Mouse (Mus musculus): Measurements from ENCODE around the gene Dennd2a. TPM values are rescaled to one million over a fixed set of nuclear protein-coding genes. Genes with fewer than 3 reads are reported as not detected.

Dennd2a gene
- polyA plus RNA-seq, 1 experiment: 7.3 TPM

GRCm38 (mm10) chr6:39559276-39559939 is 1.7 kb upstream of the Dennd2a start:
- Histone ChIP-seq H3K4me1 (ENCODE audit: control insufficient read depth, insufficient read depth, insufficient read length) (peaks cover 6% of the 10 kb centered on the region), H3K27ac (ENCODE audit: insufficient read depth, low read length) (no peak overlapping the region), H3K27me3 (ENCODE audit: control insufficient read depth, insufficient read depth, low read length) (peaks cover 12% of the 10 kb centered on the region), H3K36me3 (ENCODE audit: control insufficient read depth, insufficient read depth, low read length) (no peaks in the 10 kb centered on the region), H3K4me3 (ENCODE audit: extremely low read depth, insufficient read depth, insufficient read length) (no peak overlapping the region)
- no peak for DNase-seq (ENCODE audit: low read depth in 1 of 2, low spot score in 2 of 2)
- 84% methylated on average over 6 of the region's 6 CpGs for WGBS
- TF ChIP-seq CTCF (IDR thresholded peaks at IDR 0.05; ENCODE audit: extremely low read depth, insufficient read depth, insufficient read length, insufficient replicate concordance) (no peak), POLR2A (IDR thresholded peaks at IDR 0.05; ENCODE audit: low read depth, low read length) (no peak)

GRCm38 (mm10) chr6:39556900-39557659 is 587 bp downstream of the Dennd2a start:
- H3K27me3 ChIP-seq (ENCODE audit: control insufficient read depth, insufficient read depth, low read length): peaks cover 12% of the 10 kb centered on the region
- H3K27ac ChIP-seq (ENCODE audit: insufficient read depth, low read length): peak overlapping the region; percentile 14; the same call in 1 of the 2 replicates
- peaks cover 6% of the 10 kb centered on the region; the same call in 1 of the 2 replicates for H3K4me1 ChIP-seq (ENCODE audit: control insufficient read depth, insufficient read depth, insufficient read length)
- 2% methylated on average over 51 of the region's 54 CpGs for WGBS
- no peak for TF ChIP-seq CTCF (IDR thresholded peaks at IDR 0.05; ENCODE audit: extremely low read depth, insufficient read depth, insufficient read length, insufficient replicate concordance)
- DNase-seq (ENCODE audit: low read depth in 1 of 2, low spot score in 2 of 2): no peak
- H3K36me3 ChIP-seq (ENCODE audit: control insufficient read depth, insufficient read depth, low read length): no peaks in the 10 kb centered on the region
- peak overlapping the region; percentile 45; the same call in 1 of the 2 replicates for H3K4me3 ChIP-seq (ENCODE audit: extremely low read depth, insufficient read depth, insufficient read length)

DNA sequence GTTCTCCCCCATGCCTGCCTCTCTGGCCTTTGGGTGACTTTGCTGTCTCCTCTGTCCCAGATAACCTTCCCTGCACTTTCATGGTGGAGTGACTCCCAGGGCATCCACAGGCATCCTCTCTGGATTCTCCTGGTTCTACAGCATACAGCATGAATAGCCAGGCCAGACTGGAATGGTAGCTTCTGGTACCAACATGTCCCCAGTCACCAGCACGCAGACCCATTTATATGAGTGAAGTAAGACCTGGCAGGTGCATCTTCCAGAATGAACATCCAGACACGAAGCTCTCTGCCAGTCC is 2.1 kb downstream of the Dennd2a start:
- Histone ChIP-seq H3K27ac (ENCODE audit: insufficient read depth, low read length) (peak overlapping the region; percentile 57; the same call in 1 of the 2 replicates), H3K27me3 (ENCODE audit: control insufficient read depth, insufficient read depth, low read length) (peaks cover 12% of the 10 kb centered on the region), H3K4me1 (ENCODE audit: control insufficient read depth, insufficient read depth, insufficient read length) (peaks cover 6% of the 10 kb centered on the region; the same call in 1 of the 2 replicates), H3K36me3 (ENCODE audit: control insufficient read depth, insufficient read depth, low read length) (no peaks in the 10 kb centered on the region), H3K4me3 (ENCODE audit: extremely low read depth, insufficient read depth, insufficient read length) (no peak overlapping the region)
- WGBS: 86% methylated on average over 2 of the region's 2 CpGs
- DNase-seq (ENCODE audit: low read depth in 1 of 2, low spot score in 2 of 2): no peak
- TF ChIP-seq POLR2A (IDR thresholded peaks at IDR 0.05; ENCODE audit: low read depth, low read length) (no peak), CTCF (IDR thresholded peaks at IDR 0.05; ENCODE audit: extremely low read depth, insufficient read depth, insufficient read length, insufficient replicate concordance) (no peak)

GRCm38 (mm10) chr6:39554888-39555647 is 2.6 kb downstream of the Dennd2a start:
- Histone ChIP-seq H3K27me3 (ENCODE audit: control insufficient read depth, insufficient read depth, low read length) (peaks cover 12% of the 10 kb centered on the region), H3K27ac (ENCODE audit: insufficient read depth, low read length) (peak overlapping the region; percentile 57; the same call in 1 of the 2 replicates), H3K4me1 (ENCODE audit: control insufficient read depth, insufficient read depth, insufficient read length) (peaks cover 6% of the 10 kb centered on the region; the same call in 1 of the 2 replicates), H3K36me3 (ENCODE audit: control insufficient read depth, insufficient read depth, low read length) (no peaks in the 10 kb centered on the region), H3K4me3 (ENCODE audit: extremely low read depth, insufficient read depth, insufficient read length) (no peak overlapping the region)
- DNase-seq (ENCODE audit: low read depth in 1 of 2, low spot score in 2 of 2): no peak
- 74% methylated on average over 12 of the region's 12 CpGs for WGBS
- TF ChIP-seq CTCF (IDR thresholded peaks at IDR 0.05; ENCODE audit: extremely low read depth, insufficient read depth, insufficient read length, insufficient replicate concordance) (no peak), POLR2A (IDR thresholded peaks at IDR 0.05; ENCODE audit: low read depth, low read length) (no peak)

- H3K27ac ChIP-seq (ENCODE audit: insufficient read depth, low read length): no peak overlapping the region
- no peak for TF ChIP-seq POLR2A (IDR thresholded peaks at IDR 0.05; ENCODE audit: low read depth, low read length)
- TF ChIP-seq CTCF (IDR thresholded peaks at IDR 0.05; ENCODE audit: extremely low read depth, insufficient read depth, insufficient read length, insufficient replicate concordance): no peak
- DNase-seq (ENCODE audit: low read depth in 1 of 2, low spot score in 2 of 2): no peak
- peaks cover 5% of the 10 kb centered on the region for H3K27me3 ChIP-seq (ENCODE audit: control insufficient read depth, insufficient read depth, low read length)
- H3K36me3 ChIP-seq (ENCODE audit: control insufficient read depth, insufficient read depth, low read length): no peaks in the 10 kb centered on the region
- no peaks in the 10 kb centered on the region for H3K4me1 ChIP-seq (ENCODE audit: control insufficient read depth, insufficient read depth, insufficient read length)
- H3K4me3 ChIP-seq (ENCODE audit: extremely low read depth, insufficient read depth, insufficient read length): no peak overlapping the region
- WGBS: 50% methylated on average over 8 of the region's 8 CpGs
These were observed 5.6 kb downstream of the Dennd2a start for GRCm38 (mm10) chr6:39551981-39552636.

DNA sequence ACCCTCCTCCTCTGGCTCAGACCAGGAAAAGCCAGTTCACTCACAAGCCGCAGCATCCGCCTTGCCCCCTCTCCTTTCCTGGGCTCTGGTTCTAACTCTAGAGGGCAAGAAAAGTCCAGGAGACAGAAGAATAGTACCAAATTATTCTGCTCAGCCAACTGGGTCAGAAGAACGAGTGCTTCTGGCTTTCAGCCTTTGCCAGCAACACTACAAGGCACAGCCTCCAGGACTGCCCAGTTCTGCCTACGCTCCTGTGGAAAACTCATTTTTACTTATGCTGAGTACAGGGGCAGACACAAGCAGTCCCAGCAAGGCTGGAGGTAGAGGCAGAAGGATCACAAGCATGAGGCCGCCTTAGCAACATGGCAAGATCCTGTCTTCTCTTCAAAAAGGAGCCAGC is 9.6 kb downstream of the Dennd2a start:
- Histone ChIP-seq H3K27me3 (ENCODE audit: control insufficient read depth, insufficient read depth, low read length) (no peaks in the 10 kb centered on the region), H3K4me1 (ENCODE audit: control insufficient read depth, insufficient read depth, insufficient read length) (no peaks in the 10 kb centered on the region), H3K4me3 (ENCODE audit: extremely low read depth, insufficient read depth, insufficient read length) (no peak overlapping the region), H3K27ac (ENCODE audit: insufficient read depth, low read length) (no peak overlapping the region), H3K36me3 (ENCODE audit: control insufficient read depth, insufficient read depth, low read length) (no peaks in the 10 kb centered on the region)
- DNase-seq (ENCODE audit: low read depth in 1 of 2, low spot score in 2 of 2): no peak
- 86% methylated on average over 5 of the region's 5 CpGs for WGBS
- TF ChIP-seq POLR2A (IDR thresholded peaks at IDR 0.05; ENCODE audit: low read depth, low read length) (no peak), CTCF (IDR thresholded peaks at IDR 0.05; ENCODE audit: extremely low read depth, insufficient read depth, insufficient read length, insufficient replicate concordance) (no peak)

Data from spleen, adult 2 months (tissue).